Mouse (Mus musculus): ENCODE data around the gene Gm10024.
"Not testable (repeated sequence)": the region's sequence is repeated elsewhere in the genome, so short reads cannot be mapped to it uniquely, and the experiment has no call there.

The Gm10024 gene

DNA sequence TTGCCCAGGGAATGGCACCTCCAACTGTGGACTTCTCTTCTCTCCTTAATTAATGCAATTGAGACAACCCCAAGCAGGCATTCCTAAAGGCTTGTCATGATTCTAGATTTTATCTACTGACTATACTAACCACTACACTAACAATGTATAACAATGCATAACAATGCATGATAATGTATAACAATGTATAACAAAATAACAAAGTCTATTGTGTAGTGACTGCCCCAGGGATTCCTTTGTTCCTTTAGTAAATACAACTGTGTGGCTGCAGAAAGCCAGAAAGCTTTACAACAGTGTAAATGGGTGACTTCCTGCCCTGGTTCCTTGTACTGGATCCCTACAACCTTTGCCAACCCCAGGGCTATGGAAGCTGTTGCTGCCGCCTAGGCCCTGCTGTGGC is 24.7 kb downstream of the Gm10024 start:
- no peak for DNase-seq (ENCODE audit: low read depth)

DNA sequence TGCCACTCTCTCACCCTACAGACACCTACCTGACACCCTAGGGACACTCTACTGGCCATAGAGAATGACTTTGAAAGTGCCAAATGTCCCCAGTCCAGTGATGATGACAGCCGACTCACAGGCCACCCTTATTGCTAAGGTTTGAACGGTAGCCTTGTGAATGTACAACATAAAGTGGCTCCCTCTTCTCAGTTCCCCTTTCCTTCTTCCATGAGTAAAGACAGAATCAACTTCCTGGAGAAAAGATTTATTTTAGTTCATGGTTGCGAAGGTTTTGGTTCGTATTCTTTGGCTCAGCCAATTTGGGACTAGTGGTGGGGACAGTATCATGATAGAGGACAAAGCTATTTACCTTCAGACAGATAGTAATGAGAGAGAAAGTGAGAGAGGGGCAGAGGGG is 27.7 kb downstream of the Gm10024 start:
- no peak for DNase-seq (ENCODE audit: low read depth)

DNA sequence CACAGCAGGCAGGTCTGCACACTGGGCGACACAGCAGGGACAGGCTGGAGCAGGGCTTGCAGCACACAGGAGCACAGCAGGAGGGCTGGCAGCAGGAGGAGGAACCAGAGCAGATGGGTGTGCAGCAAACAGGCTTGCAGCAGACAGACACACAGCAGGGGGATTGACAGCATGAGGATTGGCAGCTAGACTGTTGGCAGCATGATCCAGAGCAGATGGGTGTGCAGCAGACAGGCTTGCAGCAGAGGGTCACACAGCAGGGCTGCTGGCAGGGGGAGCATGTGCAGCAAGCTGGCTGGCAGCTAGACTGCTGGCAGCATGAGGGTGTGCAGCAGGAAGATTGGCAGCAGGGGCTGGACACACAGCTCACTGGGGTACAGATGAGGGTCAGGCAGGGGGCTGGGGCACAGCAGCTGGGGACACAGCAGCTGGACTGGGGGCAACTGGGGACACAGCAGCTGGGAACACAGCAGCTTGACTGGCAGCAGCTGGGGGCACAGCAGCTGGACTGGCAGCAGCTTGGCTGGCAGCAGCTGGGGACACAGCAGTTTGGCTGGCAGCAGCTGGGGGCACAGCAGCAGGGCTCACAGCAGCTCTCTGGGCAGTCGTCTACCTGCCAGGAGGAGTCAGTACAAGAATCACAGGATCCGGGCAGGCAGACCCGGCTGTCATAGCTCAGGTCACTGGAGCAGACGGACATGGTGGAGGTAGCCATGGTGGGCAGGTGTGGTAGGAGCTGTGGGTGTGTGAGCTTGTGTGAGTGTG is 30.8 kb downstream of the Gm10024 start, which contains the start of gene Gm18596:
Gene Gm18596 (minus strand): TSS at position 715 of the 765 bp plus-strand sequence.
- DNase-seq (ENCODE audit: low read depth): not testable (repeated sequence)

- DNase-seq (ENCODE audit: low read depth): not testable (repeated sequence)
These were observed 39.4 kb downstream of the Gm10024 start for GRCm38 (mm10) chr10:77750686-77751085.

- not testable (repeated sequence) for DNase-seq (ENCODE audit: low read depth)
These were observed 40.0 kb downstream of the Gm10024 start, which contains the start of gene Gm9736 for GRCm38 (mm10) chr10:77751254-77751653. Gene Gm9736 (minus strand): TSS chr10:77751354.

DNA sequence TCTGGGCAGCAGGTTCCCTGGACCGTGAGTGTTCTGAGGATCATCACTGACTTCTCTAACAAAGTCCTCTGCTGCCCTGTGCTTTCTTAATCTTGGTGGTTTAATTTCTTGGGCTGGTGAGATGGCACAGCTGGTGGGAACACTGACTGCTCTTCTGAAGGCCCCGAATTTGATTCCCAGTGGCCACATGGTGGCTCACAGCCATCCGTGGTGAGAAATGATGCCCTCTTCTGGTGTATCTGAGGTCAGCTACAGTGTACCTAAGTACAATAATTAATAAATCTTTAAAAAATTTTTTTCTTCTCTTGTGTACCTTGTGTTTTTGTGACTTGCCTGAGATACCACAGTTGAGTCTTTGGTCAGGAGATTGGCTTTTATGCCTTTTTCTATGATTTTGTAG is 41.1 kb downstream of the Gm10024 start:
- DNase-seq (ENCODE audit: low read depth): not testable (repeated sequence)

- DNase-seq (ENCODE audit: low read depth): peak; percentile 2
These were observed 42.2 kb downstream of the Gm10024 start for GRCm38 (mm10) chr10:77753448-77753847.

DNA sequence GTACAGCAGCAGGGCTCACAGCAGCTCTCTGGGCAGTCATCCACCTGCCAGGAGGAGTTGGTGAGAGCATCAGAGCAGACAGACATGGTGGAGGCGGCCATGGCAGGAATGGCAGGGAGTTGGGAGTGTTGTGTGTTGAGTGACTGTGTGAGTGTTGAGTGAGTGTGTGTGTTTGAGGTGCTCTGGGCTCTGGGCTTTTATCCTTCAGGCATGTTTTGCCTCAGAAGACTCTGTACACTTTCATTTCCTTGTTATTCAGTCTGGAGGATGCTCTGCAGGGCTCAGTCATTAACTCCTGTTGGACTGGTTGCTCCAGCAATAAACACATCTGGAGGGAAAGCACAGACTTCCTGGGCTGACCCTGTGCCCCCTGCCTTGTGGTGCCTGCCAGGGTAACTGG is 48.3 kb downstream of the Gm10024 start, which contains the start of gene Gm3233:
Gene Gm3233 (minus strand): TSS at position 101 of the 400 bp plus-strand sequence.
- DNase-seq (ENCODE audit: low read depth): not testable (repeated sequence)
